10 mouse cellular contexts compared by ENCODE assay signal in the genomic region with DNA sequence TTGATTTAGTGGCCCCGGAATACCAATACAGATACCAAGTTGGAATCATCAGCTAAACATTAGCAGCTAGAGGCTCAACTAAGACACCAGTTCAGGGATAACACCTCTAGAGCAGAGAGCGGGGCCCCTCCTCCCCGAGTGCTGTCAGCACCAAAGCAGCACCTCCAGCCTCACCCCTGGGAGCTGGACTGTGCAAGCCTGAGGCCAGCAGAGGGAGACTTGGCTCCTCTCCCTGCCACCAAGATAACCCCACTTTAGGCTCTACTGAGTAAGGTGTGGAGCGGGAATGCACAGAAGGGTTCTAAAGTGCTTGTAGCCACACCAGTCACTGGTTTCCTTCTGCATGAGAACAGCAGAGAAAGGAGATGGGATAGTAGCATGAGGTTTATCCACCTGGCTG. TPM values are rescaled to one million over a fixed set of nuclear protein-coding genes. Genes with fewer than 3 reads are reported as not detected.
DNase-seq lines count a peak whose midpoint lies in the region; ATAC-seq lines count a peak whose summit lies in the region.
"Had no signal": no experiment of that assay in that cellular context is flagged by ENCODE, and none has a peak within 500 bp of the region (broad histone marks: within the 10 kb centered on the region; RNA-seq: fewer than 3 reads in every experiment).

No protein-coding gene starts in this region.

- WGBS in midbrain, embryonic 11.5 days, result 74% methylated on average over 4 of the region's 4 CpGs
- WGBS in midbrain, embryonic 15.5 days, result 72% methylated on average over 4 of the region's 4 CpGs
- 74% methylated on average over 4 of the region's 4 CpGs for WGBS in hindbrain, embryonic 13.5 days
- 69% methylated on average over 4 of the region's 4 CpGs for WGBS in midbrain, embryonic 16.5 days

- intact Hi-C loops in heart, postnatal 10 days (cut with DNase I), result no loop called here

- H3K9ac ChIP-seq in midbrain, embryonic 11.5 days (ENCODE audit: low read length), result no peak overlapping the region
- no peak overlapping the region for H3K9ac ChIP-seq in midbrain, embryonic 15.5 days
- H3K9ac ChIP-seq in hindbrain, embryonic 13.5 days, result no peak overlapping the region
- H3K9ac ChIP-seq in midbrain, embryonic 16.5 days (ENCODE audit: low read depth, low read length), result no peak overlapping the region
- H3K9ac ChIP-seq: forebrain, postnatal 0 days had no signal

- H3K4me2 ChIP-seq in midbrain, embryonic 11.5 days, result no peak overlapping the region
- H3K4me2 ChIP-seq in midbrain, embryonic 15.5 days, result no peak overlapping the region
- no peak overlapping the region for H3K4me2 ChIP-seq in hindbrain, embryonic 13.5 days
- H3K4me2 ChIP-seq in midbrain, embryonic 16.5 days (ENCODE audit: low read length), result no peak overlapping the region

- H3K27ac ChIP-seq in midbrain, embryonic 11.5 days (ENCODE audit: low read depth, low read length), result no peak overlapping the region
- no peak overlapping the region for H3K27ac ChIP-seq in midbrain, embryonic 15.5 days
- H3K27ac ChIP-seq in hindbrain, embryonic 13.5 days, result no peak overlapping the region
- H3K27ac ChIP-seq in midbrain, embryonic 16.5 days (ENCODE audit: low read length), result no peak overlapping the region

- H3K4me1 ChIP-seq in midbrain, embryonic 11.5 days (ENCODE audit: control insufficient read depth, insufficient read depth, low read length), result no peaks in the 10 kb centered on the region
- no peaks in the 10 kb centered on the region for H3K4me1 ChIP-seq in midbrain, embryonic 15.5 days
- H3K4me1 ChIP-seq in hindbrain, embryonic 13.5 days (replicated peaks), result no peaks in the 10 kb centered on the region
- no peaks in the 10 kb centered on the region for H3K4me1 ChIP-seq in midbrain, embryonic 16.5 days (ENCODE audit: control insufficient read depth, insufficient read depth, low read length)

- no peaks in the 10 kb centered on the region for H3K9me3 ChIP-seq in midbrain, embryonic 11.5 days (ENCODE audit: control insufficient read depth, low read length)
- H3K9me3 ChIP-seq in midbrain, embryonic 15.5 days, result no peaks in the 10 kb centered on the region
- no peaks in the 10 kb centered on the region for H3K9me3 ChIP-seq in hindbrain, embryonic 13.5 days
- no peaks in the 10 kb centered on the region for H3K9me3 ChIP-seq in midbrain, embryonic 16.5 days (replicated peaks; ENCODE audit: control insufficient read depth, low read length, poor library complexity, severe bottlenecking)

- no peaks in the 10 kb centered on the region for H3K36me3 ChIP-seq in midbrain, embryonic 11.5 days (ENCODE audit: control insufficient read depth, insufficient read depth, low read length)
- H3K36me3 ChIP-seq in midbrain, embryonic 15.5 days (replicated peaks), result no peaks in the 10 kb centered on the region
- no peaks in the 10 kb centered on the region for H3K36me3 ChIP-seq in hindbrain, embryonic 13.5 days
- no peaks in the 10 kb centered on the region for H3K36me3 ChIP-seq in midbrain, embryonic 16.5 days (ENCODE audit: control insufficient read depth, insufficient read depth, low read length)

- no peaks in the 10 kb centered on the region for H3K27me3 ChIP-seq in midbrain, embryonic 11.5 days (ENCODE audit: control insufficient read depth, insufficient read depth, low read length)
- H3K27me3 ChIP-seq in midbrain, embryonic 15.5 days (replicated peaks), result no peaks in the 10 kb centered on the region
- 0 out of 2 replicates have a peak, but pooled peaks cover 5% of the 10 kb centered on the region for H3K27me3 ChIP-seq in hindbrain, embryonic 13.5 days
- peaks cover 3% of the 10 kb centered on the region; the same call in 1 of the 2 replicates for H3K27me3 ChIP-seq in midbrain, embryonic 16.5 days (ENCODE audit: control insufficient read depth, insufficient read depth, low read depth, low read length)

- no peak overlapping the region for H3K4me3 ChIP-seq in midbrain, embryonic 11.5 days (ENCODE audit: low read depth, low read length)
- no peak overlapping the region for H3K4me3 ChIP-seq in midbrain, embryonic 15.5 days
- no peak overlapping the region for H3K4me3 ChIP-seq in hindbrain, embryonic 13.5 days
- no peak overlapping the region for H3K4me3 ChIP-seq in midbrain, embryonic 16.5 days (ENCODE audit: low read depth, low read length)

- no peak for ATAC-seq in midbrain, embryonic 11.5 days (ENCODE audit: low FRiP score)
- ATAC-seq in midbrain, embryonic 15.5 days (replicated peaks), result no peak
- ATAC-seq in hindbrain, embryonic 13.5 days (ENCODE audit: low FRiP score), result no peak
- ATAC-seq in midbrain, embryonic 16.5 days, result no peak
- ATAC-seq: forebrain, postnatal 0 days; inflammation-experienced regulatory T-cells, adult 6 months had no signal

- peak; percentile 75 for DNase-seq in midbrain, embryonic 11.5 days (ENCODE audit: low spot score, missing footprints)
- DNase-seq in heart, adult 8-10 months (ENCODE audit: low spot score), result peak; percentile 14
- peak; percentile 74 to 80 for DNase-seq in heart, postnatal 10 days
- DNase-seq in layer of hippocampus, adult 11-12 months (ENCODE audit: low spot score), result no peak
- DNase-seq: adrenal gland, postnatal 25 days; forebrain, postnatal 0 days had no signal

RNA-seq across cellular contexts. Expression of a gene that starts 10.5 kb away (rescaled TPM):
- polyA plus RNA-seq in midbrain, embryonic 11.5 days (2014; fragmentation: Nextera tagmentation; extraction: Ambion mirVana), result 135 and 140 TPM in 2 replicates
- 12.0 and 18.7 TPM in 2 replicates for polyA plus RNA-seq in midbrain, embryonic 15.5 days (2015; fragmentation: Nextera tagmentation; extraction: Ambion mirVana)
- total RNA-seq in heart, adult 8-10 months (2022), result 10 to 100 TPM in 2 of 4 experiments, 1 to 10 TPM in 2; 3.9 to 14.9 (median 10.7) TPM
- total RNA-seq in heart, postnatal 10 days (2021), result 10 to 100 TPM; 18.0 to 20.2 TPM
- polyA plus RNA-seq in hindbrain, embryonic 13.5 days (2015; fragmentation: Nextera tagmentation; extraction: Ambion mirVana), result 26.8 and 28.4 TPM in 2 replicates
- polyA plus RNA-seq in midbrain, embryonic 16.5 days (2015; fragmentation: Nextera tagmentation; extraction: Ambion mirVana), result 10.1 and 11.2 TPM in 2 replicates

RNA-seq across cellular contexts. Expression of a gene that starts 29.7 kb away (rescaled TPM):
- polyA plus RNA-seq in midbrain, embryonic 11.5 days (2014; fragmentation: Nextera tagmentation; extraction: Ambion mirVana), result 4.3 TPM in 2 replicates
- polyA plus RNA-seq in midbrain, embryonic 15.5 days (2015; fragmentation: Nextera tagmentation; extraction: Ambion mirVana), result 1.5 and 2.1 TPM in 2 replicates
- 10 to 100 TPM; 31.2 to 35.9 (median 33.9) TPM for total RNA-seq in heart, adult 8-10 months (2022)
- 10 to 100 TPM; 34.4 to 35.2 TPM for total RNA-seq in heart, postnatal 10 days (2021)
- polyA plus RNA-seq in hindbrain, embryonic 13.5 days (2015; fragmentation: Nextera tagmentation; extraction: Ambion mirVana), result 1.9 TPM in 2 replicates
- polyA plus RNA-seq in midbrain, embryonic 16.5 days (2015; fragmentation: Nextera tagmentation; extraction: Ambion mirVana), result 1.0 and 1.2 TPM in 2 replicates
